Mouse (Mus musculus) midbrain, embryonic 12.5 days (tissue): ENCODE measurements around the gene Vkorc1l1. TPM values are rescaled to one million over a fixed set of nuclear protein-coding genes. Genes with fewer than 3 reads are reported as not detected.
"Not testable (repeated sequence)": the region's sequence is repeated elsewhere in the genome, so short reads cannot be mapped to it uniquely, and the experiment has no call there.

Source experiments
- ATAC-seq: fragments of 200-750 bp; cut with Nextera tagmentation; 2 replicates; pipeline ENCODE4 v1.8.0; 2017; ENCODE audit warnings: low read depth, moderate TSS enrichment, moderate library complexity; ENCODE audit not compliant: low FRiP score
- H3K27ac ChIP-seq: fragments of 300-500 bp; sonication (generic); replicated peaks from 2 replicates; pipeline ENCODE4 v1.5.1; 2016; ENCODE audit warnings: mild to moderate bottlenecking
- H3K27me3 ChIP-seq: fragments of 300-500 bp; sonication (generic); 2 replicates; pipeline ENCODE4 v1.6.1; 2016; ENCODE audit warnings: mild to moderate bottlenecking
- H3K36me3 ChIP-seq: fragments of 300-500 bp; sonication (generic); 2 replicates; pipeline ENCODE4 v1.6.1; 2016
- H3K4me1 ChIP-seq: fragments of 300-500 bp; sonication (generic); 2 replicates; pipeline ENCODE4 v1.6.1; 2016
- H3K4me2 ChIP-seq: fragments of 300-500 bp; sonication (generic); replicated peaks from 2 replicates; pipeline ENCODE4 v1.6.1; 2016; ENCODE audit warnings: mild to moderate bottlenecking, moderate library complexity
- H3K4me3 ChIP-seq: fragments of 300-500 bp; sonication (generic); 2 replicates; pipeline ENCODE4 v1.5.1; 2016; ENCODE audit warnings: mild to moderate bottlenecking
- H3K9ac ChIP-seq: fragments of 300-500 bp; sonication (generic); replicated peaks from 2 replicates; pipeline ENCODE4 v1.6.1; 2016; ENCODE audit warnings: mild to moderate bottlenecking, moderate library complexity
- H3K9me3 ChIP-seq: fragments of 300-500 bp; sonication (generic); 2 replicates; pipeline ENCODE4 v1.6.1; 2016; ENCODE audit warnings: mild to moderate bottlenecking
- WGBS: fragments of 180-500 bp; shearing (Covaris S2); methylation state at CpG from one replicate; pipeline ENCODE4 v1.1.7; 2016; 5-methylcytosine and 5-hydroxymethylcytosine counted together
- polyA plus RNA-seq: library from polyadenylated mRNA; unstranded; fragments of >200 nt; fragmentation: Nextera tagmentation; extraction: Ambion mirVana; gene quantifications from 2 replicates; pipeline ENCODE4 v1.2.1, GENCODE M21; 2016

Gene Vkorc1l1
- polyA plus RNA-seq, 1 experiment from 2014 or later, result 41.8 TPM

DNA sequence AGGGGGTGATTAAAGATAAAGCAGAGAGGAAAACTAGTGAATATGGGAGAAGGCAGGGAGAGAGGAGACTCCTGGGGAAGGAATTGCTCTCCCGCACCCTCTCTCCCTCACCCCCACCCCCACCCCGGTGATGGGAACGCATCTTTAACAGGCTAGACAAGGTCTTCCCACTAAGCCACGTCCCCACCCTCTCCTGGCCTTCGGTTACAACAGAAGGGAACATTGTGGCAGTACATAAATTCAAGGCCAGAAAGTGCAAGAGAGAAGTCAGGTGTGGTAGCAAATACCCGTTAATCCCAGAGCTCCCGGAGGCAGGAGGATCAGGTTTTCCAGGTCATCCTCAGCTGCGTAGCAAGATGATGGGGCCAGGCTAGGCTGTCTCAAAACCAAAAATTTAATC, 22.4 kb upstream of the Vkorc1l1 start:
- H3K4me3 ChIP-seq, result no peak overlapping the region
- H3K27ac ChIP-seq, result no peak overlapping the region
- H3K27me3 ChIP-seq, result no peaks in the 10 kb centered on the region
- H3K9me3 ChIP-seq, result no peaks in the 10 kb centered on the region
- no peaks in the 10 kb centered on the region for H3K4me1 ChIP-seq
- no peak for ATAC-seq
- H3K4me2 ChIP-seq, result no peak overlapping the region
- no peaks in the 10 kb centered on the region for H3K36me3 ChIP-seq
- WGBS, result 70% methylated on average over 8 of the region's 8 CpGs
- no peak overlapping the region for H3K9ac ChIP-seq

DNA sequence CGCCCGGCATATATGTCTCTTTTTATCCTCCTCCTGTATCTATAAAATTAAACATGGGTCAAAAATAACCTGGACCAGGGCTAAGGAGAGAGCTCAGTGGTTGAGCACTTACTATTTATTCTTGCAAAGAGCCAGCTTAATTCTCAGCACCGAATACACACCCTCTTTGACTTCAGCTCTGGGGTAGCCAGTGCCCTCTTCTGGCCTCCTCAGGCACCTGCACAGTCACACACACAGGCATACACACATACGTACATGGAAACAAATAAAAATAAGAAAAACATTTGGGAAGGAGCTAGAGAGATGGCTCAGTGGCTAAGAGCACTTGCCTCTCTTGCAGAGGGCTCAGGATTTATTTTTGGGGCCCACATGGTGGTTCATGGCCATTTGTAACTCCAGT, 19.8 kb upstream of the Vkorc1l1 start:
- ATAC-seq, result no peak
- WGBS, result 90% methylated on average over 4 of the region's 4 CpGs
- no peaks in the 10 kb centered on the region for H3K9me3 ChIP-seq

DNA sequence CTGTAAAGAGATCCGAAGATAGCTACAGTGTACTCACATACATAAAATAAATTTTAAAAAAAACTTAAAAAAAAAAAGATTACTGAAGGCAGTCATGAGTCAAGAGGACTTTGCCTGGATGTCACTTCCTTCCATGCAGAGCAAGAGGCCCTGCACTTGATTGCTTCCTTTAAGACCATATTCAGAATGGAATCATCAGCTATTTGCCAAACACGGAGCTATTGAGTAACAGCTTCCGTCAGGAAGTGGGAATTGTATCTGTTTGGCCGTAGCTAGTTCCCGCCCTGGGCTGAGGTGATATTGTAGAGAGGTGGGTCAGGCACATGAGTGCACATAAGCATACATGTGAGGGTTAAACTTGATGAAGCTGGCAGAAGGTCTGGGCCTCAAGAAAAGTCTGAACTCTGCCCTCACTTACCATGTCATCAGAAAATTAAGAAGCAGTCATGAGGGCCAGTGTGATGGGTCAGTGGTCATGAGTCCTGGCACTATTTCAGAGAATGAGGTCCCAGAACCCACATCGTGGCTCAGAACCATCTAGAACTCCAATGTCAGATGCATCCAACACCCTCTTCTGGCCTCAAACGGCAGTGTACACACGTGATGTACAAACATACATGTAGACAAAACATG, 16.8 kb upstream of the Vkorc1l1 start:
- ATAC-seq, result no peak
- H3K9ac ChIP-seq, result no peak overlapping the region
- H3K27me3 ChIP-seq, result no peaks in the 10 kb centered on the region
- no peak overlapping the region for H3K4me2 ChIP-seq
- no peaks in the 10 kb centered on the region for H3K9me3 ChIP-seq
- peaks cover 1% of the 10 kb centered on the region; the same call in 1 of the 2 replicates for H3K4me1 ChIP-seq
- 92% methylated on average over 8 of the region's 8 CpGs for WGBS
- no peaks in the 10 kb centered on the region for H3K36me3 ChIP-seq
- no peak overlapping the region for H3K4me3 ChIP-seq
- H3K27ac ChIP-seq, result no peak overlapping the region

More for the DNA sequence above, 19.8 kb upstream of the Vkorc1l1 start:
- Histone ChIP-seq H3K4me1 (no peaks in the 10 kb centered on the region), H3K9ac (no peak overlapping the region), H3K27me3 (no peaks in the 10 kb centered on the region), H3K36me3 (no peaks in the 10 kb centered on the region), H3K4me2 (no peak overlapping the region), H3K27ac (no peak overlapping the region), H3K4me3 (no peak overlapping the region)

DNA sequence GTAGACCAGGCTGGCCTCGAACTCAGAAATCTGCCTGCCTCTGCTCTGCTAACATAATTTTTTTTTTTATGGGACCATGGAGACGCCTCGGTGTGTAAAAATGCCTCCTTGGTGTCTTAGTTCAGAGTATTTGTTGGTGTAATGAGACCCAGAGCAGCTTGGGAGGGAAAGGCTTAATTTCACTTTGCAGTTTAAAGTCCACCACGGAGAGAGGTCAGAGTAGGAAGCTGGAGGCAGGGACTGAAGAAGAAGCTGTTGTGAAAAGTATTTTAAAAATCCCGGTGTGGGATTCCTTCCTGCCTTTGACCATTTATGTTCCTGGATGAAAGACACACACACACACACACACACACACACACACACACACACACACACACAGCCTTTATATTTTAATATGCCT, 15.8 kb upstream of the Vkorc1l1 start:
- no peaks in the 10 kb centered on the region for H3K36me3 ChIP-seq
- peaks cover 5% of the 10 kb centered on the region; the same call in 1 of the 2 replicates for H3K4me1 ChIP-seq
- H3K4me3 ChIP-seq, result no peak overlapping the region
- no peak overlapping the region for H3K4me2 ChIP-seq
- H3K9me3 ChIP-seq, result no peaks in the 10 kb centered on the region
- no peak overlapping the region for H3K9ac ChIP-seq
- 81% methylated on average over 5 of the region's 5 CpGs for WGBS
- no peaks in the 10 kb centered on the region for H3K27me3 ChIP-seq
- no peak overlapping the region for H3K27ac ChIP-seq
- ATAC-seq, result no peak

DNA sequence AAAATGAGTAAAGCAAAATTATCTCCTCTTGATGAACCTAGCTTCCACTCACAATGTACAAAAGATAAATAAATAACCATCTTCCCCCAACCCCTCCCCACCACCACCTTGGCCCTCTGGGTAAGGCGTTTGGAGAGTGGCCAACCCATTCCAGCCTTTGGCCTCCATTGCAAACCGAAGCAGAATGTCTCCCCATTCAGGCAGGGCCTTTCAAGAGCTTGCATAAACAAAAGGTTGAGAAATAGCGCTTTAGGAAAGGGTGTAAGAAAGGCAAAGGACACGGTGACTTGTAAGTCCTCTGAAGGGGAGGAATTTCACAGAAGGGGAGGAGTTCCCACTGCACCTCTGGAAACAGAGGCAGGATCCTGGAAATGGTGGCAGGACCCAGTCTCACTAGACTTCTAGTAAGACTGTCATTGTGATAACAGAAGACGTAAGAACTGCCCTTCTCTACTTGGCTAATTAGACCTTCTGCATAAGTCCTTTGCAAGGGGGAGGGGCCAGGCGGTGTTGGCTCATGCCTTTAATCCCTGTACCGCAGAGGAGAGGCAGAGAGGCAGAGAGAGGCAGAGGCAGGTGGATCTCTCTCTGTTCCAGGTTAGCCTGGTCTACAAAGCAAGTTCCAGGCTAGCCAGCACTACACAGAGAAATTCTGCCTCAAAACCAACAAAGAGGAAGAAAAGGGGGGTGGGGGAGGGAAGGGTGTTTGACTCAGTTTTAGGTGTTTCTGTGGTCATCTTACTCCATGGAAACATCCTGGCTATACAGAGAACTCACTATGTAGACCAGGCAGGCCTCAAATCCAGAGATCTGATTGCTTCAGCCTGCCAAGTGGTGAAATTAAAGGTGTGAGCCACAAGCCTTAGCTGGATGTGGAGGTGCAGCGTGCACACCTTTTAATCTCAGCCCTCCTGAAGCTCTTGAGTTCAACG, 11.6 kb upstream of the Vkorc1l1 start:
- Histone ChIP-seq H3K27me3 (no peaks in the 10 kb centered on the region), H3K9ac (no peak overlapping the region), H3K27ac (no peak overlapping the region), H3K4me1 (peaks cover 5% of the 10 kb centered on the region; the same call in 1 of the 2 replicates), H3K36me3 (no peaks in the 10 kb centered on the region), H3K4me2 (no peak overlapping the region), H3K9me3 (no peaks in the 10 kb centered on the region), H3K4me3 (no peak overlapping the region)
- ATAC-seq, result no peak
- 61% methylated on average over 9 of the region's 9 CpGs for WGBS

DNA sequence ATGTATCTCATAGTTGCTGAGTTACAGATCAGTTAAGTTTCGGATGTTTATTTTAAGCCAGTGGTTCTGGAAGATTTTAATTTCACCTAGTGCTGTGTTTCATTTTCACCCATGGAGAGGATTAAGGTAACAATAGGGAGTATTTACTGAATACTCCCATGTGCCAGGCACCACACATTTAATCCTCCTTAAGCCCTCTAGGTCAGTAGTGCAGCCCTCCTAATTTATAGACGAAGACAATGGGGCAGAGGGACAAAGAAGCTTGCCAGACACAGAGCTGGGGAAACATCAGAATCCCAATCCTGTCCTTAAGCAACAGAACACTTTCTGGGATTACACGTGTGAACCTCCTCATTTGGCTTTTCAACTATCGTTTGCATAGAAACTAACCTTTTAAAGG, 4.8 kb upstream of the Vkorc1l1 start:
- WGBS, result 12% methylated on average over 4 of the region's 4 CpGs
- H3K9me3 ChIP-seq, result no peaks in the 10 kb centered on the region

DNA sequence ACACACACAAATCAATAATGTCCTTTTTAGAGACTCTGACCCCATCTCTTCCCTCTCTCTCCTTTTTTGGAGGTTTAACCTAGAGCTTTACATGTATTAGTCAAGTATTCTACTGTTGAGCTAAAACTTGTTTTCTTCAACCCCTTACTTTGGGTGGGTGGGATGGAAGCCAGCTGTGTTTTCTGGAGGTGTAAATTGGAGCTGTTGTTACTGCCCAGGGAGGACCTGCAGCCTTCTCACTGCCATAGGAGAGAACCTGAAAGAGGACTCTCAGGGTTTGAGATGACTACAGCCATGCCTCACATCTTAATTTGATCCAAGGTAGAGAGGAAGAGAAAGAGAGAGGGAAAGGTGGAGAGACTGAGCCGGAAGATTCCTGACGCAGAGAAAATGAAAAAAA, 1.5 kb upstream of the Vkorc1l1 start:
- H3K4me1 ChIP-seq, result peaks cover 4% of the 10 kb centered on the region
- no peak overlapping the region for H3K9ac ChIP-seq
- 76% methylated on average over 2 of the region's 2 CpGs for WGBS
- H3K27ac ChIP-seq, result no peak overlapping the region
- no peak overlapping the region for H3K4me3 ChIP-seq
- no peaks in the 10 kb centered on the region for H3K9me3 ChIP-seq
- no peak overlapping the region for H3K4me2 ChIP-seq
- ATAC-seq, result no peak
- H3K36me3 ChIP-seq, result no peaks in the 10 kb centered on the region
- H3K27me3 ChIP-seq, result peaks cover 8% of the 10 kb centered on the region; the same call in 1 of the 2 replicates

More for the DNA sequence above, 4.8 kb upstream of the Vkorc1l1 start:
- no peak overlapping the region for H3K4me2 ChIP-seq
- no peak overlapping the region for H3K27ac ChIP-seq
- no peak overlapping the region for H3K9ac ChIP-seq
- H3K4me3 ChIP-seq, result no peak overlapping the region
- ATAC-seq, result no peak
- no peaks in the 10 kb centered on the region for H3K4me1 ChIP-seq
- no peaks in the 10 kb centered on the region for H3K36me3 ChIP-seq
- peaks cover 8% of the 10 kb centered on the region; the same call in 1 of the 2 replicates for H3K27me3 ChIP-seq

DNA sequence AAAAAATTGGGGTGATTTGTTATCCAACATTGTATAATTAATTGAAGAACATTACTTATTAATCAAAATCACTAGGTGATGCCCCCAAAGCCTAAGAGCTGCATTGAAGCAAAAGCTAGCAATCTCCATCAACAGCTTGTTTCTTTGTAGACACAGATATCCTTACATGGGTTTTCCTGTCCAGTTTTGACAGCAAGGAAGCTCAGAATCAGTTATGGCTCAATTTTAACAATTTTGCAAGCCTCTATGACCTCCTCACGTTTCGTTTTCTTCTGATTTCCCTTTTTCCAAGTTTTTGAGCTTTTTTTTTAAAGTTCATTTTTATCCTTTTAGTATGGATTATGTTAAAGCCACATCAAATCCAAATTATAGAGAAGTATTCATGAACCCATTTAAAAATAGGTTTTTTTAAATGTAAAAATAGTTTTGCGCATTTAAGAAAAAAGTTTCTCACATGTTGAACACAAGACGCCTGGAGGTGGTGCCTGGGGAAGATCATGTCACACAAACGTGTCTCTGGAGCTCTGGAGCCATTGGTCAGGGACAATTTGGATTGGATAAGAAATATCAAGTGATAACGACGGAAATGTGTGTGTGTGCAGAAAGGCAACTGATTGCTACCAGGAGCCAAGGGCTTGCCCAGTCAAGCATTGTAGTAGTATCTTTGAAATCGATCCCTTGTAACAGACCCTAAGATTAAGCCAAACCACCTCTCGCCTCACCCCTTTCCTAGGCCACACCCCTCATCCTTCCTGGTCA, 855 bp upstream of the Vkorc1l1 start:
- Histone ChIP-seq H3K27me3 (peaks cover 8% of the 10 kb centered on the region; the same call in 1 of the 2 replicates), H3K4me1 (peaks cover 4% of the 10 kb centered on the region), H3K36me3 (no peaks in the 10 kb centered on the region; the same call in 1 of the 2 replicates), H3K4me3 (peak overlapping the region; percentile 94), H3K27ac (peak overlapping the region; percentile 71), H3K4me2 (peak overlapping the region; percentile 52), H3K9ac (peak overlapping the region; percentile 28; the same call in 1 of the 2 replicates), H3K9me3 (no peaks in the 10 kb centered on the region)
- no peak for ATAC-seq
- 11% methylated on average over 9 of the region's 9 CpGs for WGBS

DNA sequence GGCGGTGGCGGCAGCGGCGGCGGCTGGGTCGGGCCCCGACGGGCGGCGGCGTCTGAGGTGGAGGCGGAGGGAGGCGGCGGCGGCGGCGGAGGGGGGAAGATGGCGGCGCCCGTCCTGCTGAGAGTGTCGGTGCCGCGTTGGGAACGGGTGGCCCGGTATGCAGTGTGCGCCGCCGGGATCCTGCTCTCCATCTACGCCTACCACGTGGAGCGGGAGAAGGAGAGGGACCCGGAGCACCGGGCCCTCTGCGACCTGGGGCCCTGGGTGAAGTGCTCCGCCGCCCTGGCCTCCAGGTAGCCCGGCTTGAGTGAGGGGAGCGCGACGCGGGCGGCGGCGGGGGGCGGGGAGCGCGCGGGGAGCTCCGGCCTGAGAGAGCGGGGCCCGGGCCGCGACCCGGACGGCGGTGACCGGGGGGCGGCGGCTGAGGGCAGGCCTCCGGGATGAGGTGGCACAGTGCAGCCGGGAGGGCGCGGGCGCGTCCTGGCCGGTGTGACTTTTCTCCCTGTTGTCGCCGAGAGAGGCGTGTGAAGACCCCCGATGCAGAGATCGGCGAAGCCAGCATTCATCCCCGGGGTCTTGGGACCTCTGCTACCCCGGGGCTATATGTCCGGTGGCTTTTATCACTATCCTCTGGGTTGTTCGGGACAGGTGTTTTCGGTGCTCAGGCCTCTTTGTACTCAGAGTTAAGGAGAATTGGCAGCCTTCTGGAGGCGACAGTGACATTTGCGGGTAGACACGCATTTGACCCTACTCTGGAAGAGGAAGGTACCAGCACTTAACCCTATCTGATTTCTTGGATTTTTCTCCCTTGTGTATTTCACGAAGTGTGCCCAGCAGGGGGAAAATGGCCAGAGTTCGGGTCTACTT, 536 bp downstream of the Vkorc1l1 start:
- Histone ChIP-seq H3K27ac (peak overlapping the region; percentile 78), H3K9ac (peak overlapping the region; percentile 88), H3K4me3 (peak overlapping the region; percentile 94), H3K4me2 (peak overlapping the region; percentile 78)
- peak; percentile 73 for ATAC-seq
- H3K9me3 ChIP-seq, H3K36me3 ChIP-seq, H3K27me3 ChIP-seq, H3K4me1 ChIP-seq: not testable (repeated sequence)
- WGBS, result under 1% methylated on average over 51 of the region's 82 CpGs

DNA sequence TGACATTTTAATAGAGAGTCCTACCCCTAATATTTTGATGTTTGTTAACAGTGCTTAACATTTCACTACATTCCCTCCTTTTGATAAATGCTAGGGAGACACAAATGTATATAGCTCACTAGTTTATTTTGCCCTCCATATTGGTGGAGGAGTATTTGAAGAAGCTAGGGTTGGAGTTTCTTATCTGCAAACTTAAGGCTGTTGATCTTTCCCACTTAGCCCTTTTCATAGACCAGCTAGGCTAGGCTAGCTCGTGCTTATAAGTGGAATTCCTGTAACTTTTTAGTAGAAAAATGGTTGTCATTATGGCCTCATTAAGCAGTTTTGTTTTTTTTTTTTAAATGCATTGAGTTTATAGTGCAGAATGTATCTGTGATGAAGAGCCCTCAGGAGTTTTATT, 1.6 kb downstream of the Vkorc1l1 start:
- no peak for ATAC-seq
- no peaks in the 10 kb centered on the region for H3K9me3 ChIP-seq
- H3K27ac ChIP-seq, result no peak overlapping the region
- no peak overlapping the region for H3K4me2 ChIP-seq
- no peak overlapping the region for H3K9ac ChIP-seq
- H3K36me3 ChIP-seq, result no peaks in the 10 kb centered on the region; the same call in 1 of the 2 replicates
- 93% methylated on average over 1 of the region's 1 CpGs for WGBS
- peaks cover 8% of the 10 kb centered on the region; the same call in 1 of the 2 replicates for H3K27me3 ChIP-seq
- no peak overlapping the region for H3K4me3 ChIP-seq
- peaks cover 4% of the 10 kb centered on the region for H3K4me1 ChIP-seq

DNA sequence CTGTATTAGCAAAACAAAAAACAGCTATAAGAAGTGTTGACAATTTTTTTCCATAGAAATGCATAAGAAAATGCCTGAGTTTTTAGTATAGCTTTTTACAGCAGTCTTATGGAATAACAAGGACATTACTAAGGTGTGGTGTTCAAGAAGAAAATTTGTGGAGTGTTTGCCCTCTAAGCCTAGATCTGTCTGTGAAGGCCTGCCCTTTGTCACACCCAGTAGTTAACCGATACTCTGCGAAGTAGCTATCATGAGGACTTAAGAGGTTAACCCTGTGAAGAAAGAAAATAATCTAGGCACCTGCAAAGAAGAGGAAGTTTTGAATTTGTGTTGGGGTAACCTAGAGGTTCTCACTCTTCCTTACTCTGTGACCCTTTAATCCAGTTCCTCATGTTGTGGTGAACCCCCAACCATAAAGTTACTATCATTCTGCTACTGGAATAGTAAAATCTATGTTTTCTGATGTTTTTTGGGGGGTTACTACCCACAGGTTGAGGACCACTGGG, 5.8 kb downstream of the Vkorc1l1 start:
- Histone ChIP-seq H3K4me2 (no peak overlapping the region), H3K4me3 (no peak overlapping the region), H3K9ac (no peak overlapping the region), H3K27ac (no peak overlapping the region), H3K4me1 (peaks cover 4% of the 10 kb centered on the region), H3K27me3 (no peaks in the 10 kb centered on the region), H3K36me3 (no peaks in the 10 kb centered on the region; the same call in 1 of the 2 replicates), H3K9me3 (no peaks in the 10 kb centered on the region)
- no peak for ATAC-seq
- WGBS, result 89% methylated on average over 2 of the region's 2 CpGs
